Mouse (Mus musculus) Patski (cell line): ENCODE measurements around the gene Gm20458. TPM values are rescaled to one million over a fixed set of nuclear protein-coding genes. Genes with fewer than 3 reads are reported as not detected.

ENCODE experiments used
- ATAC-seq: fragments of 100-300 bp; one replicate; pipeline ENCODE4 v1.8.0; 2021
- CTCF ChIA-PET: fragments of 350-600 bp; sonication (Branson Sonifier 250); formaldehyde crosslinking; loops from one replicate; lab custom pipeline; 2022; ENCODE audit warnings: inconsistent platforms; lab: Charles Lee
- POLR2A ChIA-PET: fragments of 350-600 bp; sonication (Branson Sonifier 250); formaldehyde crosslinking; loops from one replicate; lab custom pipeline; 2022; ENCODE audit warnings: antibody characterized with exemption, inconsistent platforms; lab: Charles Lee
- DNase-seq: peaks from one replicate; pipeline ENCODE4 v3.0.0-alpha.2; 2011; ENCODE audit warnings: low read depth, low spot score
- H3K27me3 ChIP-seq: fragments of 371-371 bp; one replicate; pipeline ENCODE4 v1.5.1; 2021
- CTCF ChIP-seq: fragments of 100-300 bp; IDR thresholded peaks from one replicate; pipeline ENCODE4 v1.5.1; 2021
- in situ Hi-C: fragments of 300-500 bp; cut with MboI; formaldehyde crosslinking; loops from 3 replicates; pipeline ENCODE4 v1.11.1; 2018; ENCODE audit warnings: low pct_unique_long_range_greater_than_20kb, mixed read lengths
- polyA plus RNA-seq: library from polyadenylated mRNA; unstranded; gene quantifications from one replicate; pipeline ENCODE4 v1.2.3, GENCODE M21; 2021

Gene Gm20458
- polyA plus RNA-seq, 1 experiment from 2014 or later: 18.5 TPM

- ChIA-PET CTCF (interaction anchor here (0.9 to 1.9 kb wide), 5 partner anchors 12 to 44 kb away, joined by 3 to 7 read pairs (median 4); no protein-coding TSS in a partner anchor), POLR2A (interaction anchor here (1.0 to 2.6 kb wide), 5 partner anchors 11 to 46 kb away, joined by 3 to 10 read pairs (median 4); no protein-coding TSS in a partner anchor)
- ATAC-seq (peak; percentile 54), DNase-seq (no peak)
- in situ Hi-C loops: no loop called here
- no peaks in the 10 kb centered on the region for H3K27me3 ChIP-seq
- TF ChIP-seq CTCF: no peak
Measured at GRCm38 (mm10) chr2:164486258-164487114, 25.7 kb downstream of the Gm20458 start.

DNA sequence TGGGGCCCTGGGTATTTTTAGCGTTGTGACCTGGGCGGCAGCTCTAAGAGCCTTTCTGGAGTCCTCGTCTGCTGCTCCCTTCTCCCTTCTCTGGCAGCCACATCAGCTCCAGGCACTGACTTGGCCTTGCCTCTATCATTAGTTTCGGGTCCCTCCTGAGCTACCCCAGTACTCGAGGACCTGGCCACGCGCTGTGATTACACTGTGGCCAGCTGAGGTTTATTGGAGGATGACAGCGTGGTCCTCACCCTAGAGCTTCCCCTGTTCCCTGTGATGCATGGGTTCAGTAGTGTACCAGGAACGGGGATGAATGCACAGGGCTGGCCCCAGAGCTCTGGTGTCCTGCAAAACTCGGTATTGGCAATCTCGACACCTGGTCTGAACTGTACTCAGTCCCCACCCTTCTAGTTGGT lies 26.4 kb downstream of the Gm20458 start:
- ChIA-PET POLR2A (interaction anchor here (1.3 to 1.7 kb wide), 2 partner anchors 22 to 24 kb away, joined by 4 to 6 read pairs; no protein-coding TSS in a partner anchor), CTCF (interaction anchor here (0.9 to 2.3 kb wide), 5 partner anchors 12 to 43 kb away, joined by 3 to 7 read pairs (median 4); no protein-coding TSS in a partner anchor)
- H3K27me3 ChIP-seq: no peaks in the 10 kb centered on the region
- ATAC-seq (peak; percentile 10), DNase-seq (no peak)
- in situ Hi-C loops: no loop called here
- no peak for TF ChIP-seq CTCF

DNA sequence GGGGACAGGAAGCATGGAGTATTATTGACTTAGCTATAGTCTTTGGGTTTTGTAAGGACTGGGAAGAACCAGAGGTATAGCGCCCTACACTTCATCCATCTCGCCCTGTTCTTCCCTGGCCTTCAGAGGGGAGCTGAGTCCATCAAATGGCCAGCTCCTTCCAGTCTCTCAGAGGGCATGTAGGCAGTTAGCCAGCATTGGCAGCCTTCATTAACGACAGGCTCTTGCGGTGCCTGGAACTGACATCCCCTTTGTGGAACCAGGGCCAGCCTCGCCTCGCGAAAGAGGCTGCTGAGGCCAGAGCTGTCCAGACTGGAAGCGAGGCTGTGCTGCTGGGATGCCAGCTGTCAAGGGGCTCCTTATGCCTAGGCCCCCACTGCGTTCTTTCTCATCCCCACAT lies 27.0 kb downstream of the Gm20458 start:
- ChIA-PET POLR2A (interaction anchor here (0.5 to 1.3 kb wide), 2 partner anchors 9 to 24 kb away, joined by 4 to 5 read pairs; partner anchors contain the start of gene Pigt), CTCF (interaction anchor here (1.2 to 2.3 kb wide), 3 partner anchors 8 to 30 kb away, joined by 3 to 7 read pairs (median 5); no protein-coding TSS in a partner anchor)
- DNase-seq: no peak
- H3K27me3 ChIP-seq: no peaks in the 10 kb centered on the region
- TF ChIP-seq CTCF: no peak
- in situ Hi-C loops: no loop called here
- ATAC-seq: no peak

GRCm38 (mm10) chr2:164494126-164494525 lies 33.4 kb downstream of the Gm20458 start:
- no peak for DNase-seq
- no peaks in the 10 kb centered on the region for H3K27me3 ChIP-seq
- TF ChIP-seq CTCF: no peak
- in situ Hi-C loops: no loop called here
- ChIA-PET POLR2A (interaction anchor here (1.1 to 1.2 kb wide), 2 partner anchors 19 to 24 kb away, joined by 3 read pairs; no protein-coding TSS in a partner anchor), CTCF (interaction anchor here (0.9 kb wide), 1 partner anchor 10 kb away, joined by 3 read pairs; no protein-coding TSS in a partner anchor)
- no peak for ATAC-seq

DNA sequence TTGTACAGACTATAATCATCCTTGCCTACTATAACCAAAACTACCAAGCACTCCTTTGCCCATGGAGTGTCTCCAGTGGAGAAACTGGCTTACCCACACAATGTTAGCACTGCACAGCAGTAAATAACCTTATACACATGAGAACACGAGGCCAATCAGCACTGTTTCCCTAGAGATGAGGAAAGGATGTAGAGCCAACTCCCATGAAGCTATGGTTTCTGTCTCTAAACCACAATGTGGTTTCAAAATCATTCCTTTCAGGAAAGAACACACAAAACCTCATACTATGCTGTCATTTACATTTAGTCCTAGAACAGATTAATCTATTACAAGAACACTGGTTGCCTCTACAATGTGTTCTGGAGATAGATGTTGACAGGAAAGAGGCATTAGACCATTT lies 35.6 kb downstream of the Gm20458 start:
- no peak for TF ChIP-seq CTCF
- ChIA-PET POLR2A (interaction anchor here (0.9 to 1.8 kb wide), 3 partner anchors 8 to 30 kb away, joined by 3 to 8 read pairs (median 5); no protein-coding TSS in a partner anchor), CTCF (interaction anchor here (0.9 to 2.3 kb wide), 6 partner anchors 7 to 79 kb away, joined by 3 to 6 read pairs (median 3); no protein-coding TSS in a partner anchor)
- in situ Hi-C loops: no loop called here
- no peaks in the 10 kb centered on the region for H3K27me3 ChIP-seq
- ATAC-seq: no peak
- no peak for DNase-seq

DNA sequence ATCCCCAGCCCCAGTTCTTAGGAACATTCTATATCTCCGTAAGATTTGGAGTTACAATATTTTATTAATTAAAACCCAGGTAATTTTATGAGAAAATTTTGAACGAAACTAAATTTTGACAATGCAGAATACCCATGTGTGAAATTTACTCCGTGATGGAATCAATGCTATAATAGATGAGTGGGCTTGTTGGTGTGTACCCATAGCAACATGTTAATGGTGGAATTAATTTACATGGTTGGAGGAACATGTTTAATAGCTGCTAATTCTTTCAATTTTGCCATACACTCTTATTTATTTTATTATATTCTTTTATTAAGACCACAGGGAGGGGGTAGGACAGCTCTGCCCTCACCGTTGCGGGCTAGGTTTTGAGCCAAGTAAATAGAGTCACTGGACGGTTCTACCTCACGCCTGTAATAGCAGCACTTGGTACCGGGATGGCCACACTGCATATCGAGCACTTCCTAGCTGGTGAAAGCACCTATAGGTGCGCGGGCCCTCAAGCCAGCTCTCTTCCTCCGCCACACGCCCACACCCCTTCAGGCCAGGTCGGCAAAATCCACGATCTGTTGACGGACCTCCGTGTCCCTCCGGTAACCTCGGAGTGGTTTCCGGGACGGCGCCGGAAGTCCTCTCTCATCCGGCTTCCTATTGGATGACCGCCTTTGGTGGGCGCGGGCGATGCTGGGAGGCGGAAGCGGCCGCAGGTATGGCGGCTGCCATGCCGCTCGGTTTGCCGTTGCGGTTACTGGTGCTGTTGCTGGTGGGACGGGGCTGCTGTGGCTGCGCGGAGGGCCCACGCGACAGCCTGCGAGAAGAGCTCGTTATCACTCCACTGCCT lies 36.3 kb downstream of the Gm20458 start, which contains the start of gene Pigt:
Pigt (plus strand) TSS at position 674 of the 844 bp plus-strand sequence.
- no peak for TF ChIP-seq CTCF
- no peak for DNase-seq
- in situ Hi-C loops: no loop called here
- ChIA-PET POLR2A (interaction anchor here (0.9 to 1.8 kb wide), 6 partner anchors 9 to 77 kb away, joined by 3 to 8 read pairs (median 4); no protein-coding TSS in a partner anchor), CTCF (interaction anchor here (1.0 to 2.3 kb wide), 4 partner anchors 8 to 79 kb away, joined by 3 to 6 read pairs (median 3); no protein-coding TSS in a partner anchor)
- ATAC-seq: peak; percentile 68
- H3K27me3 ChIP-seq: no peaks in the 10 kb centered on the region

- ATAC-seq: no peak
- ChIA-PET CTCF (interaction anchor here (1.0 to 2.3 kb wide), 5 partner anchors 9 to 80 kb away, joined by 3 to 6 read pairs (median 3); partner anchors contain the start of gene Dbndd2), POLR2A (interaction anchor here (0.9 to 1.8 kb wide), 4 partner anchors 15 to 78 kb away, joined by 3 to 8 read pairs (median 4); no protein-coding TSS in a partner anchor)
- in situ Hi-C loops: no loop called here
- no peaks in the 10 kb centered on the region for H3K27me3 ChIP-seq
- TF ChIP-seq CTCF: no peak
- DNase-seq: no peak
Measured at GRCm38 (mm10) chr2:164497691-164498268, 37.0 kb downstream of the Gm20458 start.

DNA sequence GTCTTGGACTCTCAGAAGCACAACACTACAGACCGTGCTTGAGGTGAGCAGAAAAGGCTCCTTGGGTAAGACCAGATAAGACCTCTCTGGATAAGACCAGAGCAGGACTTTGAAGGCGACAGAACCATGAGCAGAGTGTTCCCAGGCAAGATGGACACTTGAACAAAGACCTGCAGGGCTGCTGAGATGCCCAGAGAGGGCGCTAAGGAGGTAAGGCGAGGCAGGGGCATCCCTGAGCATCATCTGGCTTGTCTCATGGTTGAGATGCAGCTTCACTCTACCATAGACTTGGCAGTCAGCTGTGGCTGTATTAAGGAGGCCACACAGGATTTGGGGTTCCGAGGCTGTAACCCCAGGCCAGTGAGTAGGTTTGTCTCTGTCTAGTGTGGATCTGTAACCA lies 38.5 kb downstream of the Gm20458 start:
- ChIA-PET POLR2A (interaction anchor here (0.8 to 1.6 kb wide), 4 partner anchors 14 to 67 kb away, joined by 3 to 7 read pairs (median 4); no protein-coding TSS in a partner anchor), CTCF (interaction anchor here (1.9 kb wide), 1 partner anchor 13 kb away, joined by 5 read pairs; the partner anchor contains the start of gene Dbndd2)
- ATAC-seq (no peak), DNase-seq (no peak)
- no peak for TF ChIP-seq CTCF
- in situ Hi-C loops: no loop called here
- H3K27me3 ChIP-seq: no peaks in the 10 kb centered on the region

DNA sequence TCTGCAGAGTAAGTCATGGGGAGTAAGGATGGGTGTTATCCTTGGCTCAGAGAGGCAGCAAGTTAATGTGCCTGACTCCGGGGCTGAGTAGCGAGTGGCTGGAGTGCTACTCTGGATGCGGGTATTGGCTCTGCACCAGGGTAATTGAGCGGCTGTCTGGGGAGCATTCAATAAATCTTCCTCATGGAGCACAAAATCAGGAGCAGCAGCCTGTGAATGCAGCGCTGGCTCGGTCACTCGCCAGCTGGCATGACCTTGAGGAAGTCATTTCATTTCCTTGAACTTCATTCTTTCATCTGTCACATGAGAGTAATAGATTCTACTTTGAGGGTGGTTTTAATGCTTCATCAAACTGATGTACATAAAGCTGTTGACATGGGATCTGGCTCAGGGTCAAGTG lies 39.7 kb downstream of the Gm20458 start:
- TF ChIP-seq CTCF: no peak
- no peaks in the 10 kb centered on the region for H3K27me3 ChIP-seq
- ATAC-seq (peak; percentile 82), DNase-seq (peak; percentile 82)
- in situ Hi-C loops: no loop called here
- ChIA-PET POLR2A (interaction anchor here (0.9 to 2.7 kb wide), 5 partner anchors 10 to 77 kb away, joined by 3 to 10 read pairs (median 5); partner anchors contain the start of gene Dbndd2), CTCF (interaction anchor here (1.0 to 1.8 kb wide), 2 partner anchors 9 to 18 kb away, joined by 5 to 7 read pairs; no protein-coding TSS in a partner anchor)
